Mouse (Mus musculus) brain, embryonic 14.5 days (tissue): Measurements from ENCODE around the gene Htr3a.

Experiments
- CTCF ChIP-seq: fragments of 200-500 bp; IDR thresholded peaks from 2 replicates; pipeline ENCODE4 v1.5.1; 2012; ENCODE audit warnings: inconsistent platforms, mild to moderate bottlenecking, moderate library complexity, borderline replicate concordance; ENCODE audit not compliant: insufficient read depth, insufficient read length; ENCODE audit errors: extremely low read depth
- POLR2A ChIP-seq: fragments of 200-500 bp; IDR thresholded peaks from 2 replicates; pipeline ENCODE4 v1.6.1; 2012; ENCODE audit warnings: mild to moderate bottlenecking, inconsistent platforms, borderline replicate concordance; ENCODE audit not compliant: poor library complexity, insufficient read depth, insufficient read length, severe bottlenecking; ENCODE audit errors: extremely low read depth

GRCm38 (mm10) chr9:48898551-48898950, 12.3 kb downstream of the Htr3a start:
- TF ChIP-seq CTCF (no peak), POLR2A (no peak)
